Mouse (Mus musculus) erythroid progenitor cell, adult 5-6 weeks (primary cell): ENCODE data around the gene Ndufa3. TPM values are rescaled to one million over a fixed set of nuclear protein-coding genes. Genes with fewer than 3 reads are reported as not detected.

Experiments used
- ATAC-seq: replicated peaks from 2 replicates; pipeline ENCODE4 v1.8.0; 2016; ENCODE audit warnings: moderate number of reproducible peaks, mild to moderate bottlenecking, moderate TSS enrichment, inconsistent platforms; ENCODE audit not compliant: poor library complexity, low FRiP score, severe bottlenecking
- total RNA-seq, 2 experiments: library from RNA; stranded (forward) in 1 of 2; stranded (reverse) in 1 of 2; fragments of 150-400 nt in 1 of 2; fragments of 186-747, 209-891 nt in 1 of 2; gene quantifications; 2 replicates each; pipeline versions ENCODE4 v1.2.3 to v1.2.4; 2015 to 2017; ENCODE audit warnings: low replicate concordance in 2 of 2

Ndufa3 gene
- total RNA-seq, 2 experiments from 2014 or later: 80.0 to 193 TPM

DNA sequence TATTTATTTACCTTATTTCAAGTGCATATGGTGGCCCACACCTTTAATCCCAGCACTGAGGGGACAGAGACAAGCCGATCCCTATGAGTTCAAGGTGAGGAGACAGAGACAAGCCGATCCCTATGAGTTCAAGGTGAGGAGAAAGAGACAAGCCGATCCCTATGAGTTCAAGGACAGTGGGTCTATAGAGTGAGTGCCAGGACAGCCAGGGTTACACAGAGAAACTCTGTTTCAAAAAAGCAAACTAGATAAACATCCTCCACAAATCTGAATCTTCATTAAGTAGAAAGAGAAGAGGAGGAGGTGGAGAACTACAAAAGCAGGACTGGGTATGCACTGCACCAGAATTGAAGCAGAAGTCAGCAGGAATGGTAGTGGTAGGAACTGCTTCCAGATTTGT lies 8.5 kb upstream of the Ndufa3 start:
- ATAC-seq: no peak

DNA sequence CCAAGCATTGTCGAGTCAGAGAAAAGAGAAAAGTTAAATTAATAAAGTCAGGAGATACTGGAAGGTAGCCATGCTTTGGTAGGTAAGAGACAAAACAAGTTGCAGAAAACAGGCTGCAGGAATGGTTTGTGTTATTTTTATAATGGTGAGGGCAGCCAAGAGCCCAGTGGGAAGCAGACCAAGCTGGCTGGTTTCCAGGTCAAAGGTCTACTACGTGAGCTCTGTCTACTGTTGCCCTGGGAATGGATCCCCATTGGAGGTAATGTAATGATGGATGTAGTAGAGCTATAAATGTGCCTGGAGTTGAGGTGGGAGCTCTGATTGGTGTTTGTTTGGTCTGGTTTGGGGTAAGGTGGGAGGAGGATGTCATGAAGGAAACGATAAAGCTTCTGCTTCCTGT lies 8.1 kb upstream of the Ndufa3 start:
- no peak for ATAC-seq

DNA sequence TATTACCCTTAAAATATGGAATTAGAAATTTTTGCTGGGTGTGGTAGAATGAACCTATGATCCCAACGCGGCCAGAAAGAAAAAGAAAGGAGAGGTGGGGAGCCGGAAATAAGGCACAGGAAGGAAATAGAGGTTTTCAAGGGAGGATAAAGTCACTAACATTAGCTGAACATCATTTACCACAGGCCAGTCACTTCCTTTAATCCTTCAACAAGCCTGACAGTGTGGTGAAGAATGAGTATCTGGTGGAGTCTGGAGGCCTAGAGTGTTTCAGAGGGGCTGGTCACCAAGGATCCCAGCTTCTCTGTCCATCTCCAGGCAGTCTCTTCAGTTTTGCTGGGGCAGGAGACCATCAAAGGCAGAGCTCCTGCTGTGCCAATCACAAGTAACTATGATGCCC lies 6.7 kb upstream of the Ndufa3 start:
- no peak for ATAC-seq

DNA sequence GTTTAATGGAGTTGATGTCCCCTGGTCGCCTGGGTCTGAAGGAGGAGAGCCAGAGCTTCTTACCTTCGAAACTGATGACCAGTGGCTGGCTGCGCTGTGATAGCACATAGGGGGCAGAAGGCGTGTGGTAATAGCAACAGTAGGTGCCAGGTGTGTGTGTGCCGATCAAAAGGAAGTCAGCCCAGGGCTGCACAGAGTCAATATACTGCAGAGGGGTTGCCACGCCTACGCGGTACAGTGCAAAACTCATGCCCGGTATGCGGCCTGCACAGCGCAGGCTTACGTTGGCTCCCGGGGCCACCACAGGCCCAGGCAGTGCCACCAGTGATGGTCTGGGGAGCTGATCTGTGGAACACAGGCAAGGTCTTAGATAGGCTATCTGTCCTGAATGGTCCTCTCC lies 6.2 kb upstream of the Ndufa3 start:
- no peak for ATAC-seq

DNA sequence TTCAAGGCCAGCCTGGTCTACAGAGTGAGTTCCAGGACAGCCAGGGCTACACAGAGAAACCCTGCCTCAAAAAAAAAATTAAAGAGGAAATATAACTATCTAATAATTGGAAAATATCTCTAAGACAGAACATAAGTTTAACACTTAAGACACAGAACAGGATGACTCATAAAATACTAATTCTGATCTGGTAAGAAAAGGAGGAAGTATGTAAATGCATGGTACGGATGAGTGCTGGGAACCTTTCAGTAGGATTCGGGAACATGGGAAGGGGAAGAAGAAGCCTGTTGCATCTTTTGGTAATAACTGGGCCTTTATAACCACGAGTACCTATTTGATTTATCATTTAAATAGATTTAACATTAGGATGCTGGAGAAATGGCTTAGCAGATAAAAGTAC lies 3.2 kb upstream of the Ndufa3 start:
- no peak for ATAC-seq

DNA sequence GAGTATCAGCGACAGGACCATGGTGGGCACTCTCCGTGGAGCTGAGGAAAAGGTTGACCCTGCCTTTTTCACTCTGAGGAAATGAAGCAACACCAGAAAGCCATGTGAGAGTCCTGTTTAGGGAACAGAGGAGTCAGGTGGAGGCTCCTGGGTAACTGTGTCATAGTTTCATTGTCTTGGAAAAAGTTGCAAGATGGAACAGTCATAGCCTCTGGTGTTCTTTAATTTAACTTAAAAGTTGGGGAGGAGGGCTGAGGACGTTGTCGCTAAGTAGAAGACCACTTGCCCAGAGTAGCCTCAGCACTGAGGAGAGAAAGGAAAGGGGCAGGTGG lies 1.1 kb upstream of the Ndufa3 start, which contains the start of gene Oscar:
TSS of gene Oscar (minus strand) at position 101 of the 332 bp plus-strand sequence.
- ATAC-seq: no peak

DNA sequence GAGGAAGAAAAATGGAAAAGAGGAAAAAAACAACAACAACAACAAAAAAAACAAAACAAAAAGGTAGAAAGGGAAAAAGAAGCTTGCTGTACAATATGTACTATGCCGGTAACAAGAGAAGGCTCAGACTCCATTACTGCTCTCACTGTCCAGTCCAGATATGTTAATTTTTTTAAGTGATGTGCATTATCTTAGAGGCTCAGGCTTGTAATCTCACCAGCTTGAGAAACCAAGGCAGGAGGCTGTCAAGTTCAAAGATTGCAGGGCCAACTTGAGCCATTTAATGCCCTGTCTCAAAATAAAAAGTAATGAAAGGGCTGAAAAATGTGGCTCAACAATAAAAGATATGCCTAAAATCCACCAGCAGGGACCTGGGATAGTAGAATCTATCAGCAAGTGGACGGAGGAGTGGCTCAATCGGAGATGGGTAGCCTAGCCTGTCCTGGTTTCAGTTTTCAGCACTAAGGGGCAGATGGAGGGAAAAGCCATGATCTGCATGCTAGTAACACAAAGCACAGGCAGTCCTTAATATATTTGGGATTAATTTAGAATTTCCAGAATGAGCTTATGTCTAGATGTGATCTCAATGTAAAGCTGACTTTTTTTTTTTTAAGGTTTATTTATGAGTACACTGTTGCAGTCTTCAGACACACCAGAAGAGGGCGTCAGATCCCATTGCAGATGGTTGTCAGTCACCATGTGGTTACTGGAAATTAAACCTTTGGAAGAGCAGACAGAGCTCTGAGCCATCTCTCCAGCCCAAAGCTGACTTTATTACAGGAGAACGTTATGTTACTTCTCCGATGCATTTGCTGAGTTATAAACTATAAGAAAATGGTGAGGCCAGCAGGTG lies 558 bp upstream of the Ndufa3 start:
- ATAC-seq: no peak

DNA sequence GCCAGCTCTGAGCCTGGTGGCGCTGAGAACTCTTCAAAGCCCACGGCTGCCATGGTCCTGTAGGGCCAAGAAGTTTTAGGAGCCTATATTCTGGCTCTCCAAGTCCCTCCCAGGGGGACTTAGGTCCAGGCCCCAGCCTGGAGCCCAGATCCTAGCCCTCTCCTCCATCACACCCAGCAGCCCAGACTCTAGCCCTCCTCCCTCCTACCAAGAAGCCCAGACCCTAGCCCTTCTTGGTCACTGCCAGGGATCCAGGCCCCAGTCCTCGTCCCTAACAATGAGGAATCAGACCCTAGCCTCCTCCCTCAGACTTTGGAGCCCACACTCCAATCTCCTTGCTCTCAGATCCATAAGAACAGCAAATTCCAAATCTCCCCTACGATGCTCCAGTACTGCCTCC lies 11.9 kb downstream of the Ndufa3 start:
- ATAC-seq: peak; percentile 20

DNA sequence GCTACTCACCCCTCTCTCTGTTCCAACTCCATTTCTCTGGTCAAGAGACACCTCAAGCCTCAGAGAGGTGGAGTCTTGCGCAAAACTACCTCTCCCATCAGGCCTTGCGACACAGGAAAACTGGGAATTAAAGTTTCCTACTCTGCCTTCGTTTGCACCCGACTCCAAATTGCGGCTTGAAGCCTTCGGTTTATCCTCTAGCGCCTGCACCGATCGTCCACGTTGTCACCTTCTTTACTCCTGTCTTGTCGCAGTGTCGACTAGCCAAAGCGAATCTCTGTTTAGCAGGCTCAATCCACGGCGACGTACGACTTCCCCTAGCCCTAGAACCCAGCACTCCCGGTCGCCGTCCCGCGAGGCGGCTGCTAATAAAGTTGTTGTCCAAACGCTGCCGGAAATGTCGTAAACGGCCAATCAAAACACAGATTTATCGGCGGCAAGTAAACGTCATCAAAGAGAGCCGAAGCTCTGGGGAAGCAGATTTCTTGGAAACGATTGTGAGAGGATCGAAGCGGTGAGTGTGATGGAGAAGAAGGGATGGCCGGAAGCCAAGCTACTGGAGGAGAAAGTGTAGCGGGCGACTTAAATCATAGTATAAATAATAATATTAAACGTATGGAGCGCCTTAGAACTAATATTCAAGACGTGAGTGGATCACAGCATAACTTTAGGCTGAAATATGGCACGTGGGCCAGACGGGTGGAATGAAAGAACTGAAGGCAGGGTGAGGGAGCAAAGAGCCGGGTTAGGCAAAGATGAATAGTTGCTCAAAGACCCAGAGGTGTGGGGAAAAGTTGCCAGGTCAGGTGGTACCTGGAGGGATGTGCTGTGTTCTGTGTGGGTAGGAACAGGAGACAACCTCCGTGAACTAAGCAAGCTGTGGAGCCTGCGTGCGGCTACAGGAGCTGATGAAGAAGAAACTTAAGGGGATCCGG lies 12.6 kb downstream of the Ndufa3 start, which contains the start of the genes Tfpt and Prpf31:
TSS of gene Tfpt (minus strand) at position 387 of the 935 bp plus-strand sequence.
TSS of gene Prpf31 (plus strand) at position 443 of the 935 bp plus-strand sequence.
- peak; percentile 90 for ATAC-seq

DNA sequence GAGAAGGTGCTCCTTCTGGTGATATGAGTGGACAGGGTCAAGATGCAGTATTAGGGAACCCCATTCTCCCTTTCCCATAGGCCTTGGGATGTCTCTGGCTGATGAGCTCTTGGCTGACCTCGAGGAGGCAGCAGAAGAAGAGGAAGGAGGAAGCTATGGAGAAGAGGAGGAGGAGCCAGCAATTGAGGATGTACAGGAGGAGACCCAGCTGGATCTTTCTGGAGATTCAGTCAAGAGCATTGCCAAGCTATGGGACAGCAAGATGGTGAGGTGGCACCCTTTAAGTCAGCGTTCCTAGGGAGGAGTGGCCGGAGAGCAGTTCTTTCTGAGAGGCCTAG lies 13.3 kb downstream of the Ndufa3 start:
- no peak for ATAC-seq

DNA sequence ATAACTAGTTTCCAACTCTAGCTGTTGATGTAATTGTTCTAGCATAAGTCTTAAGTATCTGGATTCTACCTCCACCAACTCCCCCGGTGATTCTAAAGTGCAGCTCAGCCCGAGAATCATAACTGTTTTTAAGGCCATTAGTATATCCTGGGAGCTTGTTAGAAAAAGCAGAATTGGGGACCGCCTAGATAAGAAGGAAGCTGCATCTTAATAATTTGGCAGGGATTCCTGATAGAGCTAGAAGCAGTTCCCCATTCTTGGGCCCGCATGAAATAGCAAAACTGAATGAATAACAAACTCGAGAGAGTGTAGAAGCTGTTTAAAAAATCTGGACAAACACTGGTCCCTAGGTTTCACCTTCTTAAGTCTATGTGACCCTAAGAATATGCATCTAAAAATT lies 26.2 kb downstream of the Ndufa3 start:
- ATAC-seq: no peak

DNA sequence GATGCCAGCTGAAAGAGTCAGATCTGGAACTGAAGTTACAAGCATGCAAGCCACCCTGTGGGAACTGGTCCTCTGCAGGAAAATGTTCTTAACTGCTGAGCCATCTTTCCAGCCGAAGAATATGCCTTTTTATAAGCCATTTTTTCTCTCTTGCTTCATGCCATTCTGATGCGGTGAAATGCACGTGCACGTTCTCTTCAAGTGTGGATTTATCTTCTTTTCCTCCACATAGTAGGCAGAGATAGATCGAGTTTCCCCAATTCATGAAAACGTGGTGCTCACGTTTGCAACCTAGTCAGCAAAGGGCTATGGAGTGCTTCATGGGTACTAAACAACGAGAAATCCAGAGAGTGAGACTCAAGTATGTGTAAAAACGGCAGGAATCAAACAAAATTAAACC lies 26.7 kb downstream of the Ndufa3 start:
- ATAC-seq: no peak

DNA sequence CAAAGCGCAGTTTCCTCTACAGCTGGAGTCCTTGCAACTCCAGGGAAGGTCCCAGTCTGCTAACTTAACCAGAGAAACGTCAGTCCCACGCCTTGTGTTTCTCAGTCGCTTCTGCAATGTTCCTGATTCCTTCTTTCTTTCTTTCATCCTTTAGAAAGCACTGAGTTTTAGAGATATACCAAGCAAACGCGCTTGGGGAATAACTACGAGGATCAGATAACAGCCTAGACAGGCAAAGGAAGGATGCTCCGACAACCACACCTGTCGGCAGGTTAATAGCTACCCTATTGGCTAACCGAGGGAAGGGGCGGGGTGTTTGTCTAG lies 27.1 kb downstream of the Ndufa3 start:
- no peak for ATAC-seq

DNA sequence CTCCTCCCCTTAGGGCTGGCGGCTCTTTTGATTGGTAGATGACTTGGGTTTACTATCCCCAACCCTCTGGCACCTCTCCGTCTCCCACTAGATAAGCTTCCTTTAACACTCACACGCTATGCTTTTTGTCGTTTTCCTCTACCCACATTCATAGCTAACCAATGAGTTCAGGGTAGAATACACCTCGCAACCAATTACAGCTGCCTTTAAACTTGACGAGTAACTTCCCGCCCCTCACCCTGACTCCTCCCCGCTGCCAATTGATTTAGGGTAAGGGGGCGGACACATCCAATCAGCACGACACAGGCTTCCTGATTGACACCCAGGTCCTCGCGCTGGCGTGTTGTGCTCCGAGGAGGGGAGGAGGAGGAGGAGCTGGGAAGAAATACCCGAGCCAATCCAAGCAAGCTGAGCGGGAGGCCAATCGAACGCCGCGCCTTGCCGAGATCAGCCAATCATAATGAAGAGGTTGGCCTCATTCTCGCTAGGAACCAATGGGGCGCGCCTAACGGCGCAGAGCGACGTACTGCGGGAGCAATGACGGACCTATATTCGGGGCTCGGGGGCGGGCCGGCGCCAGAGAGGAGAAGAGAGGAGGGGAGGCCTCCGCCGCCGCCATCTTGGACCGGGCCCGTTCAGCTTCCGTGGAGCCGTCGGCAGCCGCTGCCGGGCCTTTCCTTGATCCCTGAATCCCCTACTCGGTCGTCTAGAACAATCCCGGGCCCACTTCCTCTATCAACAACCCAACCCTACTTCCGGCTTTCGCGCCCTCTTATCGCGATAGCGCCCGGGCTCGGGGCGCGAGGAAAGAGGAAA lies 27.7 kb downstream of the Ndufa3 start, which contains the start of gene Cnot3:
TSS of gene Cnot3 (plus strand) at position 597 of the 816 bp plus-strand sequence.
- peak; percentile 92 for ATAC-seq

DNA sequence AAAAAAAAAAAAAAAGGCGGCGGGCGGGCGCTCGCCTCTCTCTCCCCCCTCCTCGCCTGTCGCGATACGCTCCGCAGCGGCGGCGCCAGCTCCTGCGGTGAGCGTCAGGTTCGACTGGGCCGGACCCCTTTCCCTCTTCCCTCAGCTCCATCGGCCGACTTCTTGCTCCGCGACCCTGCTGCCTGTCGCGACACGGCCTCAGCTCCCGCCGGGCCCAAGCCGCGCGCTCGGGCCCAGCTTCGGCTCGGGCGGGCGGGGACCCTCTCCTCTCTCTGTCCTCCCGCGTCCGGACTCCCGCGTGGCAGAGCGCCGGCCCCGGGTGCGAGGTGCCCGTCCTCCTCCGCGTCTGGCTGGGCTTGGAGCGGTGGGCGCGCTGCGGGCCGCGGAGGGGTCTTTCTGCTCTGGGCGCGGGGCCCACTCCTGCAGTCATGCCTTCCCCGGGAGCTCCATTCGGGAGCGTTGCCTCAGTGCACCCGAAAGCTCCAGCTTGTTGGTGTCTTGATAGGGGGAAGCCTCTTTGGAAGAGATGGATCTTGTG lies 28.4 kb downstream of the Ndufa3 start:
- peak; percentile 20; the same call in 1 of the 2 replicates for ATAC-seq

DNA sequence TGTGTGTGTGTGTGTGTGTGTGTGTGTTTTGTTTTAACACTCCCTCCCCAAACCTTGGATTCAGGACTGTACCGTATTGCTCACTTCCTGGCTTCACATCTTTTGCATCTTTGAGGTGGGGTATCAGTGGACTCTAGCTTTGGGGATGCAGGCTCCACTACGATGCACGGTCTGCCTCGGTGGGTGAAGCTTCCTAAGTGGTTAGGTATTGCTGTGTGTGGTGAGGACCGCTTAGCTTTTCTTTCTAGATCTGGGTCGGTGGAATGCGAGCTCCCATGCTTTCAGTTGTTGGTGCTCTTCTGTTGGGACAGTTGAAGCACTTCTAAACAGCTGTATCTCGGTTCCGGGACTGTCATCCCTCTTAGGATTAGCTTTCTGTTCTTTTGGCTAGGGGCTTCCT lies 29.0 kb downstream of the Ndufa3 start:
- ATAC-seq: no peak

DNA sequence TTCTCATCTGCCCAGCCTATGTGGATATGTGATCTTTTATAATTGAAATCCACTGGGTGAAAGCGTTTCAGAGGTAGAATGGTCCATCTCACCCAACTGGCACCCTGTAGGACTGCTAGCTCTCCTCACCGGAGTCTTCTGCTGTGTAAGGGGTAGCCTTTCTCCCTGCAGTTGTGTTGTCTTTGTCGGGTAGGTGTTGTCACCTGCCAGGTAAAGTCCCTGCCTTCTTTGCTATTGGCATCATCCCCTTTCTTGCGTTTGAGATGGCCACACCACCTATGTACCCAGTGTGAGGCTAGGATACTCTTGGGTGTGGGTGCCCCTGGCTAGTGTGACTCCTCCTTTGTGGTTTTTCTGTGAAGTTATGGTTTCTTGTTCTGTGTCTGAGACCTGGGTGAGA lies 29.5 kb downstream of the Ndufa3 start:
- ATAC-seq: no peak

DNA sequence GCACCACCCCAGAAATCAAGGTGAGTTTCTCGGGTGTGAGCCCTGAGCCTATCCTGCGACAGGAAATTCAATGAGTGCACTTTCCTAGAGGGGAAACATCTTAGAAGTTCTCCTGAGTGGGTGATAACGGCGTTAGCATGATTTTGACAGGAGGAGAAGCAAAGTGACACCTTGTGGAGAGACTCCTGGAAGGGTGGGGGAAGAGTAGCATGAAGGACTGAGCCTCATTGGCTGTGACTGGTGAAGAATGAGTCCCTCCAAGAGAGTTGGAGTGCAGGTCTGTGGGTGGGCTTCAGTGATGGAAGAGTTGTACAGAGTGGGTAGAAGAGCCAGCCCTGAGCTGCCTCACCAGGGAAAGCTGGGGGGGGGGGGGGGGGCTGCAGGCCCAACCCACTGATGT lies 39.8 kb downstream of the Ndufa3 start:
- ATAC-seq: no peak

DNA sequence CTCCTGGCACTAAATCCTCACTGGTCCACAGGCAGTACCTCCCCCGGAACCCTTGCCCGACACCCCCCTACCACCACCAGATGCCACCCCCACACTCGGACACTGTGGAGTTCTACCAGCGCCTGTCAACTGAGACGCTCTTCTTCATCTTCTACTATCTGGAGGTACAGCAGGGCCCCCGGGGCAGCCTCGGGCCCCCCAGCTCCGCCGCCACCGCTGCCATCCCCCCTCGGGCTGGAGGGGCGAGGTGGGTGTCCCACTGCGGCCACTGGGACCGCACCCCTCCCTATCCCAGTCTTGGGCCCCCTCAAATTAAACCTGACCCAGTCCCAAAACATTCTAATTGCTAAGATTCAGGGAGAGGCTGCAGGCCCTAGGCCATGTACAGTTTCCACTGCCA lies 41.4 kb downstream of the Ndufa3 start:
- no peak for ATAC-seq
